Mouse (Mus musculus): Measurements from ENCODE around the gene Myo10. TPM values are rescaled to one million over a fixed set of nuclear protein-coding genes. Genes with fewer than 3 reads are reported as not detected.

Myo10 gene
- total and polyA plus RNA-seq, 2 experiments from 2014 or later: 29.2 to 30.0 TPM

DNA sequence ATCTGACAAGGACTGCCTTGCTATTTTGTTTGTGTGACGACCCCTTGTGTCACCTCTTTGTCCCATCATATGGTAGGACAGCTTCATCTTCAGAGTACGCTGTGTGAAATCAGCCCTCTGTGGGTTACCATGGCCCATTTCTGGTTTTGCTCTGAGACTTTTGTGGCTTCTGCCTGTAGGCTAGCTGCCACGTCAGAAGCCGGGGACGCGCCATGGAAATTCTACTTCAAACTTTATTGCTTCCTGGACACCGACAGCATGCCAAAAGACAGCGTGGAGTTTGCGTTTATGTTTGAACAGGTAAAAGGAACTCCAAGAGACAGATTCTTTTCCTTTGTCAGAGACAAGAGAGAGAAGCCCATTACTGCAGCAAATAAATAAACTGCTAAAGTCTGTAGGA is 184.6 kb downstream of the Myo10 start:
- no peak overlapping the region for H3K9ac ChIP-seq (replicated peaks; ENCODE audit: low read length)
- H3K36me3 ChIP-seq (ENCODE audit: insufficient read depth, low read length): peaks cover 76% of the 10 kb centered on the region
- no peaks in the 10 kb centered on the region for H3K4me1 ChIP-seq (ENCODE audit: insufficient read depth, low read length)
- no peaks in the 10 kb centered on the region for H3K9me3 ChIP-seq (ENCODE audit: low read length)
- WGBS: 89% methylated on average over 9 of the region's 9 CpGs
- no peak overlapping the region for H3K4me2 ChIP-seq (ENCODE audit: low read depth, low read length)
- H3K27me3 ChIP-seq (ENCODE audit: insufficient read depth, low read length): no peaks in the 10 kb centered on the region
- no peak for DNase-seq (ENCODE audit: low spot score)
- no peak overlapping the region for H3K27ac ChIP-seq
- no peak for ATAC-seq
- H3K4me3 ChIP-seq (ENCODE audit: low read length): no peak overlapping the region
- no peak for TF ChIP-seq CTCF (IDR thresholded peaks at IDR 0.05; ENCODE audit: low read depth)

- Histone ChIP-seq H3K9me3 (ENCODE audit: low read length) (no peaks in the 10 kb centered on the region), H3K9ac (replicated peaks; ENCODE audit: low read length) (no peak overlapping the region), H3K27ac (no peak overlapping the region), H3K4me2 (ENCODE audit: low read depth, low read length) (no peak overlapping the region), H3K4me1 (ENCODE audit: insufficient read depth, low read length) (no peaks in the 10 kb centered on the region), H3K4me3 (ENCODE audit: low read length) (no peak overlapping the region), H3K36me3 (ENCODE audit: insufficient read depth, low read length) (peaks cover 60% of the 10 kb centered on the region), H3K27me3 (ENCODE audit: insufficient read depth, low read length) (no peaks in the 10 kb centered on the region)
- no peak for TF ChIP-seq CTCF (IDR thresholded peaks at IDR 0.05; ENCODE audit: low read depth)
- ATAC-seq: no peak
- no peak for DNase-seq (ENCODE audit: low spot score)
- 86% methylated on average over 20 of the region's 20 CpGs for WGBS
Observed at GRCm38 (mm10) chr15:25808677-25809460, 186.5 kb downstream of the Myo10 start.

- no peaks in the 10 kb centered on the region for H3K9me3 ChIP-seq (ENCODE audit: low read length)
- peaks cover 52% of the 10 kb centered on the region for H3K36me3 ChIP-seq (ENCODE audit: insufficient read depth, low read length)
- DNase-seq (ENCODE audit: low spot score) (no peak), ATAC-seq (no peak)
- no peaks in the 10 kb centered on the region for H3K27me3 ChIP-seq (ENCODE audit: insufficient read depth, low read length)
- TF ChIP-seq CTCF (IDR thresholded peaks at IDR 0.05; ENCODE audit: low read depth): no peak
- H3K4me2 ChIP-seq (ENCODE audit: low read depth, low read length): no peak overlapping the region
- H3K9ac ChIP-seq (replicated peaks; ENCODE audit: low read length): no peak overlapping the region
- 90% methylated on average over 6 of the region's 6 CpGs for WGBS
- no peaks in the 10 kb centered on the region for H3K4me1 ChIP-seq (ENCODE audit: insufficient read depth, low read length)
- no peak overlapping the region for H3K4me3 ChIP-seq (ENCODE audit: low read length)
- no peak overlapping the region for H3K27ac ChIP-seq
Observed at GRCm38 (mm10) chr15:25809669-25810068, 187.3 kb downstream of the Myo10 start.

DNA sequence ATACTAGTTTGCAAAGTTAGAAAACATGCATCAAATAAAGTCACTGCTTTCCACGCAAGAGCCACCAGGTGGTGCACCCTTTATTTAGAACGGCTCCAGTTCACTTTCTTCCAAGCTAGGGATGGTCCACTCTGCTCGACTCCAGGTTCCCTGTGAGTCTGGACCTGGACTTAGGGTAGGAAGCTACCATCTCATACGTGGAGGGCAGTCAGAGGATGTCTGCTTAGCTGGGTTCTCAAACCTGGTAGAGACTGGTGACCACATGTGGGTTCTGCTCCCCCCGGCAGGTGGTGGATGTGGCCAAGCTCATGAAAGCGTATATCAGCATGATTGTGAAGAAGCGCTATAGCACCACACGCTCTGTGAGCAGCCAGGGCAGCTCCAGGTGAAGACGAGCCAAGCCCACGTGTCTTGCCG is 189.5 kb downstream of the Myo10 start:
- Histone ChIP-seq H3K36me3 (ENCODE audit: insufficient read depth, low read length) (peaks cover 43% of the 10 kb centered on the region), H3K27me3 (ENCODE audit: insufficient read depth, low read length) (no peaks in the 10 kb centered on the region), H3K27ac (no peak overlapping the region), H3K4me1 (ENCODE audit: insufficient read depth, low read length) (no peaks in the 10 kb centered on the region), H3K4me2 (ENCODE audit: low read depth, low read length) (no peak overlapping the region), H3K4me3 (ENCODE audit: low read length) (no peak overlapping the region), H3K9me3 (ENCODE audit: low read length) (0 out of 2 replicates have a peak, but pooled peaks cover 4% of the 10 kb centered on the region), H3K9ac (replicated peaks; ENCODE audit: low read length) (no peak overlapping the region)
- ATAC-seq (no peak), DNase-seq (ENCODE audit: low spot score) (peak; percentile 48)
- peak; percentile 54 for TF ChIP-seq CTCF (IDR thresholded peaks at IDR 0.05; ENCODE audit: low read depth)
- WGBS: 87% methylated on average over 11 of the region's 11 CpGs

GRCm38 (mm10) chr15:25812479-25812878 is 190.2 kb downstream of the Myo10 start:
- ATAC-seq: no peak
- no peak for DNase-seq (ENCODE audit: low spot score)
- Histone ChIP-seq H3K36me3 (ENCODE audit: insufficient read depth, low read length) (peaks cover 42% of the 10 kb centered on the region), H3K4me2 (ENCODE audit: low read depth, low read length) (no peak overlapping the region), H3K4me1 (ENCODE audit: insufficient read depth, low read length) (no peaks in the 10 kb centered on the region), H3K27me3 (ENCODE audit: insufficient read depth, low read length) (no peaks in the 10 kb centered on the region), H3K27ac (no peak overlapping the region), H3K9ac (replicated peaks; ENCODE audit: low read length) (no peak overlapping the region), H3K9me3 (ENCODE audit: low read length) (0 out of 2 replicates have a peak, but pooled peaks cover 4% of the 10 kb centered on the region), H3K4me3 (ENCODE audit: low read length) (no peak overlapping the region)
- no peak for TF ChIP-seq CTCF (IDR thresholded peaks at IDR 0.05; ENCODE audit: low read depth)
- WGBS: 76% methylated on average over 12 of the region's 12 CpGs

- TF ChIP-seq CTCF (IDR thresholded peaks at IDR 0.05; ENCODE audit: low read depth): no peak
- no peak overlapping the region for H3K9ac ChIP-seq (replicated peaks; ENCODE audit: low read length)
- no peak overlapping the region for H3K4me2 ChIP-seq (ENCODE audit: low read depth, low read length)
- DNase-seq (ENCODE audit: low spot score) (no peak), ATAC-seq (no peak)
- H3K27ac ChIP-seq: no peak overlapping the region
- H3K4me1 ChIP-seq (ENCODE audit: insufficient read depth, low read length): no peaks in the 10 kb centered on the region
- H3K36me3 ChIP-seq (ENCODE audit: insufficient read depth, low read length): peaks cover 21% of the 10 kb centered on the region
- H3K4me3 ChIP-seq (ENCODE audit: low read length): no peak overlapping the region
- no peaks in the 10 kb centered on the region for H3K27me3 ChIP-seq (ENCODE audit: insufficient read depth, low read length)
- 87% methylated on average over 3 of the region's 3 CpGs for WGBS
- H3K9me3 ChIP-seq (ENCODE audit: low read length): 0 out of 2 replicates have a peak, but pooled peaks cover 4% of the 10 kb centered on the region
Observed at GRCm38 (mm10) chr15:25814535-25814934, 192.2 kb downstream of the Myo10 start.

DNA sequence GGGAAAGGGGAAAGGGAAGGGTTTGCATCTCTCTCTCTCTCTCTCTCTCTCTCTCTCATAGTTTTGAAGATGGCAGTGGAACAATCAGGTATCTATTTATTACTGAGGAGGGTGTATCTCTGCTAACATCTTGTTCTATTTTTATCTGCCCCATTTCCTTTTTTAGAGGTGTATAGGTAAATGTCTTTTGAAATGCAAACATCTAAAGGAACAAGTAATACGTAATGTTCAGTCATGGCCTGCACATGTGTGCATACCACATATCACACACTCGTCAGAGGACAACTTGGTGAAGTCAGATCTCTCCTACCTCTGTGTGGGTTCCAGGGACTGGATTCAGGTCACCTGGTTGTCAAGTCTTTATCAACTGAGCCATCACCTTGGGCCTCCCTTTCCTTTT is 194.9 kb downstream of the Myo10 start:
- 90% methylated on average over 2 of the region's 2 CpGs for WGBS

More for the DNA sequence above, 194.9 kb downstream of the Myo10 start:
- H3K4me1 ChIP-seq (ENCODE audit: insufficient read depth, low read length): no peaks in the 10 kb centered on the region
- no peaks in the 10 kb centered on the region for H3K27me3 ChIP-seq (ENCODE audit: insufficient read depth, low read length)
- no peak overlapping the region for H3K4me3 ChIP-seq (ENCODE audit: low read length)
- ATAC-seq (no peak), DNase-seq (ENCODE audit: low spot score) (no peak)
- no peak overlapping the region for H3K9ac ChIP-seq (replicated peaks; ENCODE audit: low read length)
- H3K9me3 ChIP-seq (ENCODE audit: low read length): 0 out of 2 replicates have a peak, but pooled peaks cover 4% of the 10 kb centered on the region
- no peak for TF ChIP-seq CTCF (IDR thresholded peaks at IDR 0.05; ENCODE audit: low read depth)
- H3K27ac ChIP-seq: no peak overlapping the region
- no peak overlapping the region for H3K4me2 ChIP-seq (ENCODE audit: low read depth, low read length)
- H3K36me3 ChIP-seq (ENCODE audit: insufficient read depth, low read length): no peaks in the 10 kb centered on the region

All from hindbrain, postnatal 0 days (tissue).